Mouse (Mus musculus): ENCODE data around the gene Gatc. TPM values are rescaled to one million over a fixed set of nuclear protein-coding genes. Genes with fewer than 3 reads are reported as not detected.

The Gatc gene
- polyA plus RNA-seq, 1 experiment, result 12.0 TPM

DNA sequence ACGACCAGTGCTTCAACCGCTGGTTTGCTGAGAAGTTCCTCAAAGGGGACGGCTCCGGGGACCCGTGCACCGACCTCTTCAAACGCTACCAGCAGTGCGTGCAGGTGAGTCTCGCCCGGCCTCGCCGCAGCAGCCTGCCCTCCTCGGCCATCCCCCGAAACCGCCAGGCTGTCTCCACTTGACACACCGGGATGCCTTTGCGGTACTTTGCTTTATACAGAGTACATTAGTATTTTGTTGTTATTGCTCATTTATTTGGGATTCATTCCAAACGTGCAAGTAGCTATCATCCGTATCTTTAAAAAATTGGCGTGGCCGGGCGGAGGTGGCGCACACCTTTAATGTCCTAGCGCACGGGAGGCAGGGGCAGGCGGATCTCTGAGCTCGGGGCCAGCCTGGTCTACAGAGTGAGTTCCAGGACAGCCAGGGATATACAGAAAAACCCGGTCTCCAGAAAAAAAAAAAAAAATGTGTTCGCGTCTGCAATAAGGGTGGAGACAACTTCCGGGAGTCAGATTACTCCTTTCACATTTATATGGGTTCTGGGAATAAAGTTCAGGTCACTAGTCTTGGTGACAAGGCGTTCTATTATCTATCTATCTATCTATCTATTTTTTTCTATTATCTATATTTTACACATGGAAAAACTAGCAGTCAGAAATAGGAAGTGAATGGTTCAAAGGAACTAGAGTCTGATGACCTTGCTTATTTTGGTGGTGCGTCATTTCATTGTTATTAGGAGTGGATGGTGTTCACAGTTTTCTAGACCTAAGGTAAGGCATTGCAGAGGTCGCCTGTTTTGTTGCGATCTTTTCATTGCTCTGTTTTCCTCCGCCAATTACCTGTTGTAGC is 562 bp upstream of the Gatc start:
- peaks cover 4% of the 10 kb centered on the region for H3K4me1 ChIP-seq (ENCODE audit: control insufficient read depth, insufficient read depth, low read length)
- no peak for DNase-seq
- peak overlapping the region; percentile 89 for H3K4me3 ChIP-seq (replicated peaks; ENCODE audit: extremely low read depth, low read depth, low read length)
- 8% methylated on average over 36 of the region's 36 CpGs for WGBS
- no peak for TF ChIP-seq POLR2A (IDR thresholded peaks at IDR 0.05; ENCODE audit: borderline replicate concordance, extremely low read depth, low read depth, low read length)
- no peak for TF ChIP-seq CTCF (IDR thresholded peaks at IDR 0.05; ENCODE audit: insufficient read depth, low read length)

DNA sequence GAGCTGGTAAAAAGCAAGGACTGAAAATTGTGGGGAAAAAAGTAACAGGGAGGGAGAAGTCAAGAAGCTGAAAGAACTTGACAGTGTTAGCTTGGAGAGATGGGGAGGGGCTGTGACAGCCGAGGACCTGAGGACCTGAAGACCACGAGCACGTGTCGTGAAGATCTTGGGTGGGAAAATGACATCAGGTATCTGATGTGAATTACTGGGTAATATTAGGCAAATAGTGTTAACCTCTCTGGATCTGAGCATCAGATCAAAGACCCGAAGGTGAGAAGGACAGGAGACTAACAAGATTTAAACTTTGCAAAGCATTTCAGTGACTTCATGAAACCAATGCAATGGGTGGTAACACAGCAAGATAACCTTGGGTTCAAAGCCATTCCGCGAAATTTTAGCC is 971 bp downstream of the Gatc start:
- TF ChIP-seq CTCF (IDR thresholded peaks at IDR 0.05; ENCODE audit: insufficient read depth, low read length) (no peak), POLR2A (IDR thresholded peaks at IDR 0.05; ENCODE audit: borderline replicate concordance, extremely low read depth, low read depth, low read length) (no peak)
- Histone ChIP-seq H3K4me1 (ENCODE audit: control insufficient read depth, insufficient read depth, low read length) (peaks cover 4% of the 10 kb centered on the region), H3K4me3 (replicated peaks; ENCODE audit: extremely low read depth, low read depth, low read length) (no peak overlapping the region)
- no peak for DNase-seq
- WGBS, result 13% methylated on average over 7 of the region's 7 CpGs

DNA sequence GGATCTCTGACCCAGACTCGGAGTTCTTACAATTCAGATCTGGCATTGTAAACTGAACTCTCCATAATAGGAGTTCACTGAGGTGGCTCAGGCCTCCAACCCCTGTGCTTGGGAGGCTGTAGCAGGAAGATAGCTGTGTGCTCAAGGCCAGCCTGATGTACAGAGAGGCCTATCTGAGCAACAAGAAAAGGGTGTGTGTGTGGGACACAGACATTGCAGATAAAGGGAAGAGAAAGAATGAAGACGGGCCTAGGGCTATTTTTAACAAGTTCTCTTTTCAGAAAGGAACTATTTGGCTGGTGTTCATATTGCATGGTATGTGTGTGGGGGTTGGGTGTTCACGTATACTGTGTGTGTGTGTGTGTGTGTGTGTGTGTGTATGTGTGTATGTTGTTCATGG is 7.4 kb downstream of the Gatc start:
- DNase-seq, result no peak
- 49% methylated on average over 3 of the region's 3 CpGs for WGBS
- no peak for TF ChIP-seq POLR2A (IDR thresholded peaks at IDR 0.05; ENCODE audit: borderline replicate concordance, extremely low read depth, low read depth, low read length)
- no peak for TF ChIP-seq CTCF (IDR thresholded peaks at IDR 0.05; ENCODE audit: insufficient read depth, low read length)
- Histone ChIP-seq H3K4me3 (replicated peaks; ENCODE audit: extremely low read depth, low read depth, low read length) (no peak overlapping the region), H3K4me1 (ENCODE audit: control insufficient read depth, insufficient read depth, low read length) (no peaks in the 10 kb centered on the region; the same call in 1 of the 2 replicates)

GRCm38 (mm10) chr5:115330955-115331354 is 10.0 kb downstream of the Gatc start:
- DNase-seq, result no peak
- H3K4me1 ChIP-seq (ENCODE audit: control insufficient read depth, insufficient read depth, low read length), result peaks cover 5% of the 10 kb centered on the region
- no peak overlapping the region for H3K4me3 ChIP-seq (replicated peaks; ENCODE audit: extremely low read depth, low read depth, low read length)
- TF ChIP-seq CTCF (IDR thresholded peaks at IDR 0.05; ENCODE audit: insufficient read depth, low read length) (no peak), POLR2A (IDR thresholded peaks at IDR 0.05; ENCODE audit: borderline replicate concordance, extremely low read depth, low read depth, low read length) (no peak)
- 75% methylated on average over 9 of the region's 9 CpGs for WGBS

DNA sequence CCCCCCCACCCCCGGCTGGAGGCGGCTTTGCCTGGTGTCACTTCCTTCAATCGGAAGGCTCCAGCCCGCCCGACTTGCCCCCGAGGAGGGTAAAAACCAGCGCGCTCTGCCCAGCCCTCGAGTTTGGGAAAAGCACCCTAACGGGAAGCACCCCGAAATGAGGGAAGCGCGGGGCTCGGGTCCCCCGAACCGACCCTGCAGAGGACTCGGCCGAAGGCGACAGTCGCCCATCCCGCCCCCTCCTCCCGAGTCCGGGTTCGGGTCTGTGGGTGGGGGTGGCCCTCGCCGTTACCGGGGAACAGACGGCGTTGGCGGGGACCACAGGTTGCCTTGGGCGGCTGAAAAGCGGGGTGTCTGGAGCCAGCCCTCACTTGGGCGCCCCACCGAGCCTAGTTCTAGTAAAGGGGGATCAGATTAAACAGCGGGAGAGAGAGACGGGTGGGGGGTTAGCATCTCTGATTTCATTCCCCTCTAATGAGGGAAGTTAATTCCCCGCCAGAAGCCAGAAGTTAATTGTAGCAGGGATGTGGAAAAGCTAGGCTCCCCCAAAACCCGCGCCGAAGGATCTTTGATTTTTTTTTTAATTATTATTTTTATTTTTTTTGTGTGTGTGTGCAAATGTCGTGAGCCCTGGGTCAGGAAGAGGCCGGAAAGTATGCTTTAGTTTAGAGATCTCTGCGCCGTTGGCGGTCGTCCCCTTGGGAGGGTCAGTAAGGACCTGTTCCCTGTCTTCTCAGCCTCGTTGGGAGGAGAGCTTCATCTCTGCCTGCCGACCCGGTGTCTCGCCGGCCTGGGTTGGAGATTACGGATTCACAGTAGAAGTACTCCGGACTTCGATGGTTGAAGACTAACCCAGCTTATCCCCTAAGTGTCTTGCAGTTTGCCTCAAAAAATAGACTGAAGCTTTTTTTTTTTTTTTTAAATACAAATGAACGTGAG is 13.1 kb downstream of the Gatc start:
- Histone ChIP-seq H3K4me1 (ENCODE audit: control insufficient read depth, insufficient read depth, low read length) (peaks cover 5% of the 10 kb centered on the region), H3K4me3 (replicated peaks; ENCODE audit: extremely low read depth, low read depth, low read length) (peak overlapping the region; percentile 81)
- WGBS, result under 1% methylated on average over 55 of the region's 55 CpGs
- no peak for TF ChIP-seq CTCF (IDR thresholded peaks at IDR 0.05; ENCODE audit: insufficient read depth, low read length)
- no peak for TF ChIP-seq POLR2A (IDR thresholded peaks at IDR 0.05; ENCODE audit: borderline replicate concordance, extremely low read depth, low read depth, low read length)
- peak; percentile 36 for DNase-seq

GRCm38 (mm10) chr5:115326875-115327609 is 13.9 kb downstream of the Gatc start, which contains the start of gene Srsf9:
Gene Srsf9 (plus strand): TSS chr5:115327177.
- no peak for TF ChIP-seq CTCF (IDR thresholded peaks at IDR 0.05; ENCODE audit: insufficient read depth, low read length)
- TF ChIP-seq POLR2A (IDR thresholded peaks at IDR 0.05; ENCODE audit: borderline replicate concordance, extremely low read depth, low read depth, low read length), result peak; percentile 85
- Histone ChIP-seq H3K4me1 (ENCODE audit: control insufficient read depth, insufficient read depth, low read length) (peaks cover 5% of the 10 kb centered on the region), H3K4me3 (replicated peaks; ENCODE audit: extremely low read depth, low read depth, low read length) (peak within 1 kb of the TSS; percentile 81)
- DNase-seq, result peak; percentile 94
- 1% methylated on average over 89 of the region's 97 CpGs for WGBS

DNA sequence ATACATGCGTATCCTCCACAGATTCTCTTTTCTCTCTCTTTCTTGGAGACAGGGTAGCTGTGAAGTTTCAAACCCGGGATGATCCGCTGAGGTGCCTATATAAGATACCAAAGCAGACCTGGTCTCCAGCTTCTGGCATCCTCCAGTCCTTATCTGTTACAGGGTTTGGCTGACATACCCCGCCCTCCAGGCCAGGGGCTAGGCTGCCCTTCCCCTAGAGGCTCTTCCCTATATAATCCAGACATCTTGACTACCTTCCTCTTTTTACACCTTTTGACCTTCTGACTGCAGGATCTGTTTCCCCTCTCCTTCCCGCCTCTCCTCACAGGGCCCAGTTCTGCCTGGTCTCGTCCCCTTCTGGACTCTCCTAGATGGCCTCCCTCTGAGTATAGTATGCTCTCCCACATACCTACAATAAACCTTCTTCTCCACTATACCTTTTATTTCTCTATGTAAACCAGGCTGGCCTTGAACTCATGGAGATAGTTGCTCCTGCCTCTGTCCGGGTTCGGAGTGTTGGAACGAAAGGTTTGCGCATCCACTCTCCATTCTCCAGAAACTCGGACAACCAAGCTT is 14.6 kb downstream of the Gatc start:
- Histone ChIP-seq H3K4me1 (ENCODE audit: control insufficient read depth, insufficient read depth, low read length) (peaks cover 5% of the 10 kb centered on the region), H3K4me3 (replicated peaks; ENCODE audit: extremely low read depth, low read depth, low read length) (peak overlapping the region; percentile 81)
- TF ChIP-seq POLR2A (IDR thresholded peaks at IDR 0.05; ENCODE audit: borderline replicate concordance, extremely low read depth, low read depth, low read length) (no peak), CTCF (IDR thresholded peaks at IDR 0.05; ENCODE audit: insufficient read depth, low read length) (no peak)
- WGBS, result 18% methylated on average over 11 of the region's 11 CpGs
- DNase-seq, result peak; percentile 15

DNA sequence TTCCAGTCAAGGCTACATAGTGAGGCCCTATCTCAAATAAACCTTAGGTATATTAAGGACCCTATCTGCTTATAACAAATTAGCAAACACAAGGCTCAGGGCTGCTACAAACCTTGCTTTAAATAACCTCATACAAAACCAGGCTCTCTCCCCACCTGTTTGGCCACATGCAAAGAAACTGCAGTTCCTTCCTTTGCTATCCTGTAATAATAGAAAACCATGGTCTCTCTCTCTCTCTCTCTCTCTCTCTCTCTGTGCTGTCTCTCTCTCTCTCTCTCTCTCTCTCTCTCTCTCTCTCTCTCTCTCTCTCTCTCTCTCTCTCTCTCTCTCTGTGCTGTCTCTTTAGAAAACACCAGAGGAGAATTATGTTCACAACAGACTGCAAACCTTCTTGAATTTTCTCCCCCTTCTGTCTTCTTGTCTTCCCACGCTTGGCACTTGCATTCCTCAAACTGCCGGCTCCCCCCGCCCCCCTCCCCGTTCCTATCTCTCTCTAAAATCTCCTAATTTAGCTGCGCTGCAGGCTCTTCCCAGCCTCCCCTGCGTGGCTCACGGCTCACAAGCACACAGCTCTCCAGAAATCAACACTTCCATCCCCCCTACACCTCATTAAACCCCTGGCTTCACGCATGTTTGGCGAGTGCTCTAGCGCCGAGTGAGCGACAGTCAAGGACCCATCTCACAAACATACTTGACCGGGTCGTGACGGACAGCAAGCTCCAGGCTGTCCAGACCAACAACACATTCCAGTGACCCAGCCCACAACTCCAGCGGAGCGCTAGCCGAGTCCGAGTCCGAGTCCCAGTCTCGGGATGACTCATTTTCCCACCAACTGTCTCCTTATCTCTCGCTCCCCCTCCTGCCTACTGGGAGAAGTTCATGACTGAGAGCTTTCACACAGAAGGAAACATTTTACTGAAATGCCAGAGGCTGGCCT is 21.7 kb downstream of the Gatc start:
- under 1% methylated on average over 21 of the region's 22 CpGs for WGBS
- peak overlapping the region; percentile 72 for H3K4me3 ChIP-seq (replicated peaks; ENCODE audit: extremely low read depth, low read depth, low read length)
- H3K4me1 ChIP-seq (ENCODE audit: control insufficient read depth, insufficient read depth, low read length), result no peaks in the 10 kb centered on the region
- TF ChIP-seq POLR2A (IDR thresholded peaks at IDR 0.05; ENCODE audit: borderline replicate concordance, extremely low read depth, low read depth, low read length) (0 out of 2 replicates have a peak, but pooled peaks have one; percentile 34), CTCF (IDR thresholded peaks at IDR 0.05; ENCODE audit: insufficient read depth, low read length) (peak; percentile 41; the same call in 1 of the 2 replicates)
- peak; percentile 67 for DNase-seq
